Mouse (Mus musculus) liver, embryonic 16.5 days (tissue): ENCODE results near the gene Acot12. TPM values are rescaled to one million over a fixed set of nuclear protein-coding genes. Genes with fewer than 3 reads are reported as not detected.

Experiments
- ATAC-seq: fragments of 200-750 bp; cut with Nextera tagmentation; 2 replicates; pipeline ENCODE4 v1.8.0; 2017; ENCODE audit warnings: low read depth, mild to moderate bottlenecking, moderate number of reproducible peaks, moderate library complexity
- H3K27ac ChIP-seq: fragments of 300-500 bp; sonication (generic); 2 replicates; pipeline ENCODE4 v1.5.1; 2014; ENCODE audit warnings: mild to moderate bottlenecking, low read length
- H3K27me3 ChIP-seq: fragments of 300-500 bp; sonication (generic); 2 replicates; pipeline ENCODE4 v1.6.1; 2014; ENCODE audit warnings: low read depth, low read length, mixed read lengths; ENCODE audit not compliant: control insufficient read depth, insufficient read depth
- H3K36me3 ChIP-seq: fragments of 300-500 bp; sonication (generic); 2 replicates; pipeline ENCODE4 v1.6.1; 2014; ENCODE audit warnings: mild to moderate bottlenecking; ENCODE audit not compliant: control insufficient read depth, insufficient read depth
- H3K4me1 ChIP-seq: fragments of 300-500 bp; sonication (generic); 2 replicates; pipeline ENCODE4 v1.6.1; 2014; ENCODE audit warnings: low read depth, low read length, mixed read lengths; ENCODE audit not compliant: control insufficient read depth
- H3K4me2 ChIP-seq: fragments of 300-500 bp; sonication (generic); 2 replicates; pipeline ENCODE4 v1.6.1; 2014; ENCODE audit warnings: low read depth, low read length, mixed read lengths
- H3K4me3 ChIP-seq: fragments of 300-500 bp; sonication (generic); 2 replicates; pipeline ENCODE4 v1.5.1; 2014; ENCODE audit warnings: low read depth, mild to moderate bottlenecking, low read length
- H3K9ac ChIP-seq: fragments of 300-500 bp; sonication (generic); 2 replicates; pipeline ENCODE4 v1.6.1; 2014; ENCODE audit warnings: low read depth, low read length
- H3K9me3 ChIP-seq: fragments of 300-500 bp; sonication (generic); replicated peaks from 2 replicates; pipeline ENCODE4 v1.6.1; 2016; ENCODE audit warnings: low read length; ENCODE audit not compliant: control insufficient read depth
- WGBS: fragments of 180-500 bp; shearing (Covaris S2); extraction: QIAGEN DNeasy Blood & Tissue Kit; methylation state at CpG from one replicate; pipeline ENCODE4 v1.1.7; 2014; ENCODE audit not compliant: insufficient replicate concordance; 5-methylcytosine and 5-hydroxymethylcytosine counted together
- polyA plus RNA-seq: library from polyadenylated mRNA; unstranded; fragments of >200 nt; fragmentation: Nextera tagmentation; extraction: Ambion mirVana; gene quantifications from 2 replicates; pipeline ENCODE4 v1.2.1, GENCODE M21; 2015

Acot12 gene
- polyA plus RNA-seq, 1 experiment from 2014 or later = 7.4 TPM

DNA sequence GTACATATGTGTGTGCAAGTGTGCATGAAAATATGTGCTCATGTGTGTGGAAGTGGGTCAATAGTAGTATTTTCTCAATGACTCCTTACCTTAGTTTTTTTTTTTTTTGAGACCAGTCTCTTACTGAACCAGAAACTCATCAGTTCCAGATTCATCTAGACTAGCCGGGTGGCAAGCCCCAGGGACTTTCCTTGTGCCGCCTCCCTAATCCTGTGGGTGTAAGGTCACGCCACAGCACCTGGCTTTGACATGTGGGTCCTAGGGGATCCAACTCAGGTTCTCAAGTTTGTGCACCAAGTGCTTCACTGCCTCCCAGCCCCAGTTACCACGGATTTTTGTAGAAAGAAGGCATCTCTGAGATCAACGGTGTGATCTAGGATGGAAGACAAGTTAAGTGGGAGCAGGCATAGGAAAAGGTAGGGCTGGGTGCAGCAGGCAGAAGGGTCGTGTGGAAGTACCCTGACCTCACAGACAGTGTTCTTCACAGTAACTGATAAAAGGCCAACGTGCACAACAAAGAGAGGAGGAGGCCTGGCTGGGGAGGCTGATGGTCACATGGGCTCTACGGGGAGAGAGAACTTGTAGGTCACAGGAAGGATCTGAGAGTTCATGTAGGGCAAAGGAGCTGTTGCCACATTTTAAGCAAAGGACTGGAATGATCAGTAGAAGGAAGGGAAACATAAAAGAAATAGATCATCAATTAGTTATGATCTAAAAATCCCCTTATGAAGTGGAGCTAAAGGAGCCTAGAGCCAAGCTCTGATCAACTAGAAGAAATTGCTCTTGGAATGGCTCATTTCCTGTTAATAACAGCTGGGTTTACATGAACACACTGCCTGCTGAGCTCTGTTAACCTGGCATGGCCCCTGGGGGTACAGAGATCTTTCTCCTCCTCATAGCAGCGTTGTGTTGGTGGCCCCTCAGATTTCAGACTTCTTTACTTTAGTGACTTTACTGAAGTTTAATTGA lies 27.7 kb downstream of the Acot12 start:
- Histone ChIP-seq H3K27ac (no peak overlapping the region), H3K9ac (no peak overlapping the region), H3K4me3 (no peak overlapping the region), H3K9me3 (no peaks in the 10 kb centered on the region), H3K27me3 (no peaks in the 10 kb centered on the region), H3K4me2 (no peak overlapping the region), H3K4me1 (no peaks in the 10 kb centered on the region), H3K36me3 (no peaks in the 10 kb centered on the region)
- no peak for ATAC-seq
- WGBS = 52% methylated on average over 9 of the region's 9 CpGs

DNA sequence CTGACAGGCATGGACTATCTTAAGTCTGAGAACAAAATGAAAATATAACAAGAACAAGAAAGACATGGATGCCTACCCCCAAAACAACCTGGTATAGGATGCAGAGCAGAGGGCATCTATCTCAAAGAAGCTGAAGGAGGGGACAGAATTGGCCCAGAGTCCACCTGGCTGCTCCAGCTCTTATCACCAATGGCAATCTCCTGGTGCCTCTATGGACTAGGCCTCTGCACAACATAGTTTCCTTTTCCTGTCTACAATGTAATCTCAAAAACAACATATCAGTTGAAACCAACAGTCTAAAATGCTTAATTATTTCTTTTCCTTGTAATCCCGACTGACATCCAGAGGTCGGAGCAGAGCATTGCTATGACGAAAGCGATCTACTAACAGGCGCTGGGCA lies 36.8 kb downstream of the Acot12 start:
- H3K4me1 ChIP-seq = no peaks in the 10 kb centered on the region
- no peak overlapping the region for H3K9ac ChIP-seq
- H3K9me3 ChIP-seq = no peaks in the 10 kb centered on the region
- H3K4me2 ChIP-seq = no peak overlapping the region
- H3K4me3 ChIP-seq = no peak overlapping the region
- H3K27me3 ChIP-seq = no peaks in the 10 kb centered on the region
- H3K27ac ChIP-seq = no peak overlapping the region
- H3K36me3 ChIP-seq = no peaks in the 10 kb centered on the region
- WGBS = 73% methylated on average over 5 of the region's 5 CpGs
- ATAC-seq = no peak

DNA sequence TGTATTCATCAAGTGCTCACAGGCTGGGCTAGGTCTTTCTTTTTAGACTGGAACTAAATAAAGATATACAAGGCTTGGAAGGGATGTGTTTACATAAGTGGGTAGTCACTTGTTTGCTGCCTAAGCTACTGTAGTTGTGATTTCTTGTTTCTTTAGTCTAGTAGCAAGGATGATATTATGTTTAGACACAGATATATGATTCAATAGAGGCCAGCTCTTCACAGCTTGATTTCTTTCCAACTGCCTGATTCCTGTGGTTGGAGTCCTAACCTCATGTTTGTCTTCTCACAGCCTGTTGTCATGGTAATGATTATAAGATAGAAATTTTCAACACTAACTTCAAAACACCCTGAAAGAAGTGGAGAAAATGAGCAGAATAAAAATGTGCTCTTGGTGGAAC lies 38.6 kb downstream of the Acot12 start:
- ATAC-seq = no peak

DNA sequence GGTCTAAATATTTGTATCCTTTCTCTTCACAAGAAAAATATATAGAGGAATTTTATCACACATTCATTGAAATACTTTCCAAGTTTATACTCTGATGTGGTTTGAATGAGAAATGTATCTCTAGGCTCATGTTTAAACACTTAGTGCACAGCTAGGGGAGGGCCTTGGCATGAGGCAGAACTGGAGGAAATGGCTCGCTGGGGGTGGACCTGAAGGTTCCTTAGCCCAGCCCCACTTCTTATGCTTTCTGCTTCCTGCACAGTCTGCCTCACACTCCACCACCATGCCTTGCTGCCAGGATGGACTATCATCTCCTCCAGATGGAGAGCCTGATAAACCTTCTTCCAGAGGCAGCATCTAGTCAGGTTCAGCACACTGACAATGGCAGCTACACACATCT lies 50.7 kb downstream of the Acot12 start:
- no peak for ATAC-seq
- Histone ChIP-seq H3K4me2 (no peak overlapping the region), H3K4me1 (no peaks in the 10 kb centered on the region), H3K4me3 (no peak overlapping the region), H3K9ac (no peak overlapping the region), H3K36me3 (no peaks in the 10 kb centered on the region; the same call in 1 of the 2 replicates), H3K27me3 (no peaks in the 10 kb centered on the region), H3K9me3 (no peaks in the 10 kb centered on the region), H3K27ac (no peak overlapping the region)
- WGBS = 32% methylated on average over 1 of the region's 1 CpGs

More for the DNA sequence above, 38.6 kb downstream of the Acot12 start:
- Histone ChIP-seq H3K9ac (no peak overlapping the region), H3K27me3 (no peaks in the 10 kb centered on the region), H3K4me3 (no peak overlapping the region), H3K4me1 (no peaks in the 10 kb centered on the region), H3K36me3 (no peaks in the 10 kb centered on the region), H3K4me2 (no peak overlapping the region), H3K27ac (no peak overlapping the region), H3K9me3 (no peaks in the 10 kb centered on the region)

DNA sequence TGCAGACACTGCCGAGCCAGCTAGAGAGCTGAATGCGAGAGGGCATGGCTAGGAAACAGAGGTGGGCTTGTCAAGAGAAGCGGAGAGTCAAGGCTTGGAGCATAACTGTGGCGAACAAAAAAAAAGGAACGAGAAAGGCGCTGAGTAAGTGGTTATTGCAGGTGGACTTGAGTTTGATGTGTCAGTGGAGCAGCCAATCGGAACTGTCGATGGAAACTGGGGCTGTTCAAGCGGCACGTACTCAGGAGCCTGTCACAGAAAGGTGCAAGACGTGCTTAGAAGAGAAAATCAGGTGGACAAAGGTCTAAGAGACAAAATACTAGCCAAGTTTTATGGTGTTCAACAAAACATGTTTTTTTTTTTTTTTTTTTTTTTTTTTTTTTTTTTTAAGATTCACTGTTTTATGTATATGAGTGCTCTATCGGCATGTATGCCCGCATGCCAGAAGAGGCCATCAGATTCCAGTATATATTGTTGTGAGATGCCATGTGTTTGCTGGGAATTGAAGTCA lies 53.7 kb downstream of the Acot12 start:
- H3K4me3 ChIP-seq = no peak overlapping the region
- no peak overlapping the region for H3K27ac ChIP-seq
- peaks cover 11% of the 10 kb centered on the region for H3K36me3 ChIP-seq
- no peaks in the 10 kb centered on the region for H3K27me3 ChIP-seq
- WGBS = 86% methylated on average over 13 of the region's 13 CpGs
- H3K9ac ChIP-seq = no peak overlapping the region
- H3K4me2 ChIP-seq = no peak overlapping the region
- no peaks in the 10 kb centered on the region for H3K9me3 ChIP-seq
- H3K4me1 ChIP-seq = no peaks in the 10 kb centered on the region
- ATAC-seq = no peak

DNA sequence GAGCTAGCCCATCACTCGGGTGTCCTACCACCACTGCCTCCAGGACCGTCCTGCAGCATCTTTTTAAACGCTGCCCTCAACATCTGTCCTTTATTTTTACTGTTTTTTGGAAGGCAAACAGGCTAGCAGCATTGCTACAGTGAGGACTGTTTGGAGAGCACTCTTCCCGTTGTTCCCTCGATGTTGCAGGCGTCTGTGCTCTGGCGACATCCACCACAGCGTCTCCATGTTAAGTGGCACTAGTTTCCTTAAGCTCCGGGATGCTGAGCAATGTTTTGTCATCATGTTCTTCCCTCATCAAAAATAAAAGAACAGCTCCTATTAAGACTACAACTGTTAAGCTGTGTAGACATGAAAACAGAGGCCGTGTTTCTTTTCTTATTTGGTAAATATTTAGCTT lies 54.3 kb downstream of the Acot12 start:
- Histone ChIP-seq H3K27ac (no peak overlapping the region), H3K9ac (no peak overlapping the region), H3K36me3 (peaks cover 11% of the 10 kb centered on the region), H3K4me3 (no peak overlapping the region), H3K4me1 (no peaks in the 10 kb centered on the region), H3K4me2 (no peak overlapping the region), H3K27me3 (no peaks in the 10 kb centered on the region), H3K9me3 (no peaks in the 10 kb centered on the region)
- no peak for ATAC-seq
- 83% methylated on average over 10 of the region's 10 CpGs for WGBS

DNA sequence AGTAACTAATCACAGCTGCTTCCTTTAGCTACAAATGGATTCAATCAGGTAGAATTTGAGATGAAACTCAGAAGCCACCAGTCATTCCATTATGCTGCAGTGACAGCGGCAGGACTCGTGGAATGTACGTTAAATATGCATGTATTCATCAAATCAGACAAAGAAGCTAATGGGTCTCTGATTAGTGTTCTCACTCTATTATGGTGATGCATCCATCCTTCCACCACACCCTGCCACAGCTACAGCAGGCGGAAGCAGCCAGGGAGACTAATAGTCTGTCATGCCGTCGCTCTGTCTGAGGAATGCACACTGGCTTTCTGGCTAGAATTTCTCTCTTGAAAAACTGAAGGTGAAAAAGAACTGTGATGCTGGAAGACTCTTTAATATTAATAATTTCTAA lies 54.7 kb downstream of the Acot12 start:
- WGBS = 82% methylated on average over 6 of the region's 6 CpGs

DNA sequence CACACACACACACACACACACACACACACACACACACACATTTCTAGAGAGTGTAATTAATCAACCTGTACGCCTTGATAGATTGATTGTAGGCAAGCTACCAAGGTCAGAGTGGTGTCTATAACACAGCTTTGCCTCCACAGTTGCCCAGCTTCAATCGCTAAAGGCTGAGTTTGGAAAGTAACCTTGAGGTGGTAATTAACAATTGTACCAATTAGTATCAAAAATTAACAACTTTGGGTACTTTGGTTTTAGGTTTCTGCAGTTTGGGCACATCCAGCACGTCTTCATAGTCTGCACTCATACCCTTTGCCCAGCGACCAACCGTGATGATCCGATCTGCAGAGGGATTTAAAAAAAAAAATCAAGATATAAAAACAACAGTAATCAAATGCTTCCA lies 55.6 kb downstream of the Acot12 start:
- no peak overlapping the region for H3K27ac ChIP-seq
- peaks cover 11% of the 10 kb centered on the region for H3K36me3 ChIP-seq
- H3K4me2 ChIP-seq = no peak overlapping the region
- no peak overlapping the region for H3K9ac ChIP-seq
- no peak overlapping the region for H3K4me3 ChIP-seq
- H3K27me3 ChIP-seq = no peaks in the 10 kb centered on the region
- no peak for ATAC-seq
- no peaks in the 10 kb centered on the region for H3K9me3 ChIP-seq
- H3K4me1 ChIP-seq = no peaks in the 10 kb centered on the region
- 84% methylated on average over 6 of the region's 6 CpGs for WGBS

More for the DNA sequence above, 54.7 kb downstream of the Acot12 start:
- Histone ChIP-seq H3K4me3 (no peak overlapping the region), H3K27ac (no peak overlapping the region), H3K27me3 (no peaks in the 10 kb centered on the region), H3K4me1 (no peaks in the 10 kb centered on the region), H3K36me3 (peaks cover 11% of the 10 kb centered on the region), H3K9me3 (no peaks in the 10 kb centered on the region), H3K4me2 (no peak overlapping the region), H3K9ac (no peak overlapping the region)
- ATAC-seq = no peak

DNA sequence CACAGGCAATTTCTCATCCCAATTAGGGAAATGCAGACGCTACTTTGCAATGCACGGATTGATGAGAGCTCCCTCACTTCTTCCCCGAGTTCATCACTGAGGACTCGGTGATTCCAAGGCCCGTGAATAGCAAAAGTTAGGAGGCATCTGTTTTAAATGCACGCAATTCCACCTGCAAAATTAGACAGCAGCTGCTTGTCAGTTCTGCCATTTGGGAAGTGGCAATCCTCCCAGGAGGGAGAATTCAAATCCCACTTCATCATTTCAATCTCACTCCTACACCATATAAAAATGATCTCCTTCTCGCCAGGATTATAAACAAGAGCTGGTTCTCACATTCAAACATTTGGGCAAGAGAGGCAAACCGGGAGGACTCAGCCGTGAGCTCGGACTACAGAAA lies 56.1 kb downstream of the Acot12 start:
- Histone ChIP-seq H3K36me3 (peaks cover 11% of the 10 kb centered on the region), H3K9me3 (no peaks in the 10 kb centered on the region), H3K9ac (no peak overlapping the region), H3K4me1 (no peaks in the 10 kb centered on the region), H3K4me3 (no peak overlapping the region), H3K27ac (no peak overlapping the region), H3K4me2 (no peak overlapping the region), H3K27me3 (no peaks in the 10 kb centered on the region)
- ATAC-seq = no peak
- WGBS = 77% methylated on average over 10 of the region's 10 CpGs
